Mouse (Mus musculus): ENCODE data around the gene Jade1. TPM values are rescaled to one million over a fixed set of nuclear protein-coding genes. Genes with fewer than 3 reads are reported as not detected.
A peak's percentile ranks its signal among the peaks of the same experiment; 100 is the strongest.

Jade1 gene
- total and polyA plus RNA-seq, 3 experiments = 116 to 150 (median 134) TPM

- H3K9me3 ChIP-seq (replicated peaks; ENCODE audit: insufficient read depth, low read length) = no peaks in the 10 kb centered on the region
- H3K4me1 ChIP-seq (ENCODE audit: control insufficient read depth in 1 of 2, insufficient read depth in 2 of 2, low read length in 2 of 2) = peaks cover 0 to 19% of the 10 kb centered on the region in 2 experiments; a peak in 1 of 4 replicates
- H3K27me3 ChIP-seq (ENCODE audit: control insufficient read depth in 1 of 2, insufficient read depth in 2 of 2, low read length in 2 of 2) = no peaks in the 10 kb centered on the region
- no peak for DNase-seq (ENCODE audit: low read depth, low spot score)
- no peak overlapping the region for H3K4me3 ChIP-seq (ENCODE audit: control insufficient read depth in 1 of 2, insufficient read depth in 1 of 2, low read depth in 2 of 2, low read length in 2 of 2)
- H3K36me3 ChIP-seq (ENCODE audit: control insufficient read depth in 1 of 2, insufficient read depth in 2 of 2, low read length in 2 of 2) = peaks cover 27 to 55% of the 10 kb centered on the region in 2 experiments
- TF ChIP-seq SMC3 (IDR thresholded peaks at IDR 0.05; ENCODE audit: low read depth, low read length) (no peak), CHD2 (IDR thresholded peaks at IDR 0.05; ENCODE audit: low read length) (no peak), CHD1 (IDR thresholded peaks at IDR 0.05; ENCODE audit: low read depth, low read length) (no peak), POLR2AphosphoS5 (IDR thresholded peaks at IDR 0.05; ENCODE audit: borderline replicate concordance, low read depth, low read length) (no peak), MAFK (IDR thresholded peaks at IDR 0.05; ENCODE audit: borderline replicate concordance, low read depth, low read length) (no peak), POLR2AphosphoS2 (IDR thresholded peaks at IDR 0.05; ENCODE audit: low read length) (no peak), HCFC1 (IDR thresholded peaks at IDR 0.05; ENCODE audit: low read depth, low read length) (no peak), MXI1 (IDR thresholded peaks at IDR 0.05; ENCODE audit: low read depth, low read length) (no peak), GABPA (IDR thresholded peaks at IDR 0.05; ENCODE audit: low read depth, low read length) (no peak), JUND (IDR thresholded peaks at IDR 0.05; ENCODE audit: low read depth, low read length) (no peak), TBP (IDR thresholded peaks at IDR 0.05; ENCODE audit: low read depth, low read length) (no peak), EP300 (IDR thresholded peaks at IDR 0.05; ENCODE audit: low read depth in 1 of 2, low read length in 2 of 2) (no peak)
- no peak overlapping the region for H3K9ac ChIP-seq (ENCODE audit: control insufficient read depth, low read depth, low read length, poor library complexity, severe bottlenecking)
- H3K27ac ChIP-seq (ENCODE audit: control insufficient read depth, low read depth, low read length) = no peak overlapping the region
- peaks cover 98% of the 10 kb centered on the region for H3K79me2 ChIP-seq (ENCODE audit: control insufficient read depth, insufficient read depth, low read length, poor library complexity)
Observed at GRCm38 (mm10) chr3:41574208-41574607, 18.7 kb downstream of the Jade1 start.

- TF ChIP-seq POLR2A (IDR thresholded peaks at IDR 0.05; ENCODE audit: control insufficient read depth in 1 of 2, insufficient read depth in 1 of 2, low read depth in 1 of 2, low read length in 2 of 2, poor library complexity in 1 of 2) (peak in 1 of 2 experiments; percentile 32; a peak in 2 of 4 replicates), HCFC1 (IDR thresholded peaks at IDR 0.05; ENCODE audit: low read depth, low read length) (no peak)
- no peak overlapping the region for H3K27ac ChIP-seq (ENCODE audit: control insufficient read depth, low read depth, low read length)
- no peaks in the 10 kb centered on the region for H3K9me3 ChIP-seq (replicated peaks; ENCODE audit: insufficient read depth, low read length)
- no peak overlapping the region for H3K4me3 ChIP-seq (ENCODE audit: control insufficient read depth in 1 of 2, insufficient read depth in 1 of 2, low read depth in 2 of 2, low read length in 2 of 2)
- H3K27me3 ChIP-seq (ENCODE audit: control insufficient read depth in 1 of 2, insufficient read depth in 2 of 2, low read length in 2 of 2) = no peaks in the 10 kb centered on the region
- DNase-seq (ENCODE audit: low read depth, low spot score) = no peak
- peaks cover 97% of the 10 kb centered on the region for H3K79me2 ChIP-seq (ENCODE audit: control insufficient read depth, insufficient read depth, low read length, poor library complexity)
- no peak overlapping the region for H3K9ac ChIP-seq (ENCODE audit: control insufficient read depth, low read depth, low read length, poor library complexity, severe bottlenecking)
- peaks cover 23 to 51% of the 10 kb centered on the region in 2 experiments for H3K36me3 ChIP-seq (ENCODE audit: control insufficient read depth in 1 of 2, insufficient read depth in 2 of 2, low read length in 2 of 2)
- H3K4me1 ChIP-seq (ENCODE audit: control insufficient read depth in 1 of 2, insufficient read depth in 2 of 2, low read length in 2 of 2) = peaks cover 0 to 19% of the 10 kb centered on the region in 2 experiments; a peak in 1 of 4 replicates
Observed at GRCm38 (mm10) chr3:41574720-41575435, 19.3 kb downstream of the Jade1 start.

- Histone ChIP-seq H3K9ac (ENCODE audit: control insufficient read depth, low read depth, low read length, poor library complexity, severe bottlenecking) (no peak overlapping the region), H3K4me1 (ENCODE audit: control insufficient read depth in 1 of 2, insufficient read depth in 2 of 2, low read length in 2 of 2) (peaks cover 0 to 13% of the 10 kb centered on the region in 2 experiments; a peak in 1 of 4 replicates), H3K27ac (ENCODE audit: control insufficient read depth, low read depth, low read length) (no peak overlapping the region), H3K4me3 (ENCODE audit: control insufficient read depth in 1 of 2, insufficient read depth in 1 of 2, low read depth in 2 of 2, low read length in 2 of 2) (no peak overlapping the region), H3K79me2 (ENCODE audit: control insufficient read depth, insufficient read depth, low read length, poor library complexity) (peaks cover 97% of the 10 kb centered on the region), H3K36me3 (ENCODE audit: control insufficient read depth in 1 of 2, insufficient read depth in 2 of 2, low read length in 2 of 2) (peaks cover 19 to 40% of the 10 kb centered on the region in 2 experiments), H3K27me3 (ENCODE audit: control insufficient read depth in 1 of 2, insufficient read depth in 2 of 2, low read length in 2 of 2) (no peaks in the 10 kb centered on the region), H3K9me3 (replicated peaks; ENCODE audit: insufficient read depth, low read length) (no peaks in the 10 kb centered on the region)
- no peak for DNase-seq (ENCODE audit: low read depth, low spot score)
- TF ChIP-seq BHLHE40 (IDR thresholded peaks at IDR 0.05; ENCODE audit: borderline replicate concordance, low read depth, low read length) (no peak), JUND (IDR thresholded peaks at IDR 0.05; ENCODE audit: low read depth, low read length) (no peak), POLR2AphosphoS2 (IDR thresholded peaks at IDR 0.05; ENCODE audit: low read length) (no peak), TCF12 (IDR thresholded peaks at IDR 0.05; ENCODE audit: low read depth, low read length) (no peak), MXI1 (IDR thresholded peaks at IDR 0.05; ENCODE audit: low read depth, low read length) (no peak), ZC3H11A (IDR thresholded peaks at IDR 0.05; ENCODE audit: low read depth, low read length) (no peak), TAL1 (IDR thresholded peaks at IDR 0.05; ENCODE audit: low read length) (no peak), CTCF (IDR thresholded peaks at IDR 0.05 in 2 of 3, conservative IDR thresholded peaks at IDR 0.05 in 1 of 3; ENCODE audit: control insufficient read depth in 1 of 3, insufficient read depth in 1 of 3, low read depth in 2 of 3, low read length in 3 of 3, poor library complexity in 1 of 3, severe bottlenecking in 1 of 3) (no peak), EP300 (IDR thresholded peaks at IDR 0.05; ENCODE audit: low read depth in 1 of 2, low read length in 2 of 2) (no peak), KAT2A (conservative IDR thresholded peaks at IDR 0.05; ENCODE audit: low read depth, low read length) (no peak), RAD21 (IDR thresholded peaks at IDR 0.05; ENCODE audit: low read depth, low read length) (no peak), TBP (IDR thresholded peaks at IDR 0.05; ENCODE audit: low read depth, low read length) (no peak), CHD2 (IDR thresholded peaks at IDR 0.05; ENCODE audit: low read length) (no peak), NELFE (IDR thresholded peaks at IDR 0.05; ENCODE audit: low read depth, low read length) (no peak), ZNF384 (IDR thresholded peaks at IDR 0.05; ENCODE audit: low read depth, low read length) (no peak), NRF1 (IDR thresholded peaks at IDR 0.05; ENCODE audit: insufficient read depth, low read depth, low read length, poor library complexity, severe bottlenecking) (no peak), MYB (IDR thresholded peaks at IDR 0.05; ENCODE audit: low read depth, low read length) (no peak), E2F4 (IDR thresholded peaks at IDR 0.05; ENCODE audit: borderline replicate concordance, low read depth, low read length) (no peak)
Observed at GRCm38 (mm10) chr3:41575971-41576370, 20.4 kb downstream of the Jade1 start.
